Mouse (Mus musculus): ENCODE results near the gene Blmh. TPM values are rescaled to one million over a fixed set of nuclear protein-coding genes. Genes with fewer than 3 reads are reported as not detected.
A peak's percentile ranks its signal among the peaks of the same experiment; 100 is the strongest.

Gene Blmh
- polyA plus RNA-seq, 1 experiment from 2014 or later: 133 TPM

DNA sequence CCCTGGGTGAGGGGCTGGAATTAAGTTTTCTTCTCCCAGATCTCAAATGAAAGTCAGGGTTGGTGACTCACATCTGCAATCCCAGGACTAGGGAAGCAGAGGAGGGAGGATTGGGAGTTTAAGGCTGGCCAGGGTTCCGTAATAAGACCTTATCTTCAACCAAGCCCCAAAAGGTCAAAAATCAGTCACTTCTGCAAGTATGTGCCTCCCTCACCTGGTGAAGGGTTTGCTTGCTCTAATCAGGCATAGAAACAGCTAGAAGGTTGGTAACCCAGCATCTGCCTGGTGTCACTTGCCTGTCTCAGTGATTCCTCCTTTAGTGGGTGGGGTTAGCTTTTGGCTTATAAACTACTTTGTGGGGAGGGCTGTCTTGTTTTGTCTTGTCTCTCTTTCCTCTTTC, 77.8 kb downstream of the Blmh start:
- Histone ChIP-seq H3K27me3 (ENCODE audit: insufficient read depth, low read length) (peaks cover 11% of the 10 kb centered on the region; the same call in 1 of the 2 replicates), H3K4me3 (replicated peaks; ENCODE audit: low read depth, low read length) (no peak overlapping the region), H3K9ac (ENCODE audit: low read depth, low read length) (no peak overlapping the region), H3K4me1 (replicated peaks; ENCODE audit: insufficient read depth, low read length) (0 out of 2 replicates have a peak, but pooled peaks cover 5% of the 10 kb centered on the region), H3K4me2 (ENCODE audit: low read length) (no peak overlapping the region), H3K9me3 (replicated peaks; ENCODE audit: low read length) (no peaks in the 10 kb centered on the region), H3K27ac (no peak overlapping the region), H3K36me3 (ENCODE audit: insufficient read depth, low read length) (no peaks in the 10 kb centered on the region)
- no peak for TF ChIP-seq CTCF (IDR thresholded peaks at IDR 0.05; ENCODE audit: low read depth)
- DNase-seq (ENCODE audit: low spot score): no peak
- WGBS: 37% methylated on average over 1 of the region's 1 CpGs
- no peak for ATAC-seq (replicated peaks; ENCODE audit: low FRiP score, low read depth)

DNA sequence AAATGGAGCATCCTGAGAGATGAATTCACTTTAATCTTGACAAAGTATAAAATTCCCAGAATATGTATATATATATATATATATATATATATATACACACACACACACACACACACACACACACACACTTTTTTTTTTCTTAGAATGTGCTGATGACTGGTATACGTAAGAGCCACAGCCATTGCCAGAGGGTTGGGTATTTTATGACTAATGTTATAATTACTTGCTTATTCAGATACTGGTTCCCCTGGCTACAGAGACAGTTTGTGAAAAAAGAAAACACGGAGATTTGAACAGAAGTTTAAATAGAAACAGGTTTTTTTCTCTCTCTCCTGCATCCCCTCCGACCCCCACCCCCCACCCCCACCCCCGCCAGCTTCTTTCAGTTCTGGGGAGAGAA, 81.3 kb downstream of the Blmh start:
- H3K9me3 ChIP-seq (replicated peaks; ENCODE audit: low read length): no peaks in the 10 kb centered on the region
- no peaks in the 10 kb centered on the region for H3K36me3 ChIP-seq (ENCODE audit: insufficient read depth, low read length)
- H3K4me3 ChIP-seq (replicated peaks; ENCODE audit: low read depth, low read length): no peak overlapping the region
- H3K9ac ChIP-seq (ENCODE audit: low read depth, low read length): no peak overlapping the region
- no peak for ATAC-seq (replicated peaks; ENCODE audit: low FRiP score, low read depth)
- no peak overlapping the region for H3K4me2 ChIP-seq (ENCODE audit: low read length)
- WGBS: 63% methylated on average over 4 of the region's 4 CpGs
- H3K27me3 ChIP-seq (ENCODE audit: insufficient read depth, low read length): peaks cover 3% of the 10 kb centered on the region; the same call in 1 of the 2 replicates
- TF ChIP-seq CTCF (IDR thresholded peaks at IDR 0.05; ENCODE audit: low read depth): no peak
- H3K4me1 ChIP-seq (replicated peaks; ENCODE audit: insufficient read depth, low read length): no peaks in the 10 kb centered on the region
- no peak for DNase-seq (ENCODE audit: low spot score)
- no peak overlapping the region for H3K27ac ChIP-seq

DNA sequence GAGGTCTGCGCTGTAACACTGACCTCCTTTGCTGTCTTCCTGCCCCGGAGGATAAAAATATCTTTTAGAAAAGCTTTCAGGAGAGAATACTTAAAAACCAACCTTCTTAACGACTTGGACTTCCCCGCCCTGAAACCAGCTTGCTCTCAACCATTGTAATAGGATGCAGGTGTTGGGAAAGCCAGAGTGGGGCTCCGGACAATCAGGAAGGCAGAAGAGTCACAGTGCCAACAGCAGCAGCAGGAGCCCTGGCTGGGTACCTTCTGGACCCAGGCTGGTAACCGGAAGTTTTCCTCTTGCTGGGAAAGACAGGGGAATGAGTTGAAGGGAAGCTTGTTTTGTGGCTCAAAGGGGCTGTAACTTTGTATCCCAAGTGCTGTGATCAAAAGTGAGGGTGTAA, 82.0 kb downstream of the Blmh start:
- Histone ChIP-seq H3K9me3 (replicated peaks; ENCODE audit: low read length) (no peaks in the 10 kb centered on the region), H3K27ac (no peak overlapping the region), H3K4me3 (replicated peaks; ENCODE audit: low read depth, low read length) (no peak overlapping the region), H3K27me3 (ENCODE audit: insufficient read depth, low read length) (no peaks in the 10 kb centered on the region; the same call in 1 of the 2 replicates), H3K36me3 (ENCODE audit: insufficient read depth, low read length) (no peaks in the 10 kb centered on the region), H3K9ac (ENCODE audit: low read depth, low read length) (no peak overlapping the region), H3K4me1 (replicated peaks; ENCODE audit: insufficient read depth, low read length) (no peaks in the 10 kb centered on the region), H3K4me2 (ENCODE audit: low read length) (no peak overlapping the region)
- no peak for DNase-seq (ENCODE audit: low spot score)
- no peak for TF ChIP-seq CTCF (IDR thresholded peaks at IDR 0.05; ENCODE audit: low read depth)
- no peak for ATAC-seq (replicated peaks; ENCODE audit: low FRiP score, low read depth)
- 32% methylated on average over 6 of the region's 6 CpGs for WGBS

DNA sequence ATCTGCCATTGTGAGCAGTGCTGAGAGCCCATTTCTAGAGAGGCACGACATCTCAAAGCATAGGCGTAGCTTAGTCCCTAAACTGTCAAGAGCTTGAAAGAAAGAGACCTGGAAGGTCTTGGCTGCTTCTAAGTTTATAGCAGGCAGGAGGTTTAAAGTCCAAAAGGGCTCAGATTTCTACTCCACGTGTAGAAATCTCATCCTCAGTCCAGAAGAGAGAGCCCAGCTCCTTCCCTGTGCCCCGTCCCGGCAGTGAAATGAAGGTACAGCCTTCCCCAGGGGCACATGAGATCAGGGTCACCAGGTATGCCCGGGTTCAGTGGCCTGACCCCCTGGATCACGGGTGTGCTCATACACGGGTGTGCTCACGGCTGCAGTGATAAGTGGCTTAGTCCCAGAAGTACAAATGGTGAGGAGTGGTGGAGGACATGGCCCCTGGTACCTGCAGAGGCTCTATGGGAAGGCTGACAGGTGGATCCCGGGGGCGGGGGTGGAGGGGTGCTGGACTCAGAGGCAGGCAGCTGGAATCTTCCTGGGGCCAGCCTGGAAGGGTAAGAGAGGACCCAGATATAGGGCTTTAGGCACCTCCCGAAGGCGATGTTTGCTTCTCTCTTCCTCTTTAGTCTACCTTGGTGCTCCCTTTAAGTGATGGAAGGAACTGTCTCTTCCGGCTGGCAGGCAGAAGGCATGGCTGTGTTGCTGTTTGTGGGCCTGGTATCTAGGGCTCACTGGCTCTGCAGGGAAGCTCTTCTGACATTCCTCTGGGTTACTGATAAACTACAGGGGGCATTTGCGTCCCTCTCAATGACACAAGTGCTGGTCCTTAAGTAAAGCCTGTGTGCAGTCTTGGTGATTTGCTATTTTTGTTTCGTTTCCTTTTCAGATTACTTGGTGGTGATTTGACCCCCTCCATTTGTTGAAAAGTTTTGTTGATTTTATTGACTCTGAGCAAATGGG, 84.7 kb downstream of the Blmh start:
- 67% methylated on average over 16 of the region's 16 CpGs for WGBS
- no peak for TF ChIP-seq CTCF (IDR thresholded peaks at IDR 0.05; ENCODE audit: low read depth)
- Histone ChIP-seq H3K36me3 (ENCODE audit: insufficient read depth, low read length) (no peaks in the 10 kb centered on the region), H3K4me2 (ENCODE audit: low read length) (no peak overlapping the region), H3K27me3 (ENCODE audit: insufficient read depth, low read length) (no peaks in the 10 kb centered on the region), H3K9ac (ENCODE audit: low read depth, low read length) (no peak overlapping the region), H3K4me3 (replicated peaks; ENCODE audit: low read depth, low read length) (no peak overlapping the region), H3K9me3 (replicated peaks; ENCODE audit: low read length) (no peaks in the 10 kb centered on the region), H3K4me1 (replicated peaks; ENCODE audit: insufficient read depth, low read length) (no peaks in the 10 kb centered on the region), H3K27ac (0 out of 2 replicates have a peak overlapping the region, but pooled peaks have one; percentile 9)
- ATAC-seq (replicated peaks; ENCODE audit: low FRiP score, low read depth) (no peak), DNase-seq (ENCODE audit: low spot score) (no peak)

DNA sequence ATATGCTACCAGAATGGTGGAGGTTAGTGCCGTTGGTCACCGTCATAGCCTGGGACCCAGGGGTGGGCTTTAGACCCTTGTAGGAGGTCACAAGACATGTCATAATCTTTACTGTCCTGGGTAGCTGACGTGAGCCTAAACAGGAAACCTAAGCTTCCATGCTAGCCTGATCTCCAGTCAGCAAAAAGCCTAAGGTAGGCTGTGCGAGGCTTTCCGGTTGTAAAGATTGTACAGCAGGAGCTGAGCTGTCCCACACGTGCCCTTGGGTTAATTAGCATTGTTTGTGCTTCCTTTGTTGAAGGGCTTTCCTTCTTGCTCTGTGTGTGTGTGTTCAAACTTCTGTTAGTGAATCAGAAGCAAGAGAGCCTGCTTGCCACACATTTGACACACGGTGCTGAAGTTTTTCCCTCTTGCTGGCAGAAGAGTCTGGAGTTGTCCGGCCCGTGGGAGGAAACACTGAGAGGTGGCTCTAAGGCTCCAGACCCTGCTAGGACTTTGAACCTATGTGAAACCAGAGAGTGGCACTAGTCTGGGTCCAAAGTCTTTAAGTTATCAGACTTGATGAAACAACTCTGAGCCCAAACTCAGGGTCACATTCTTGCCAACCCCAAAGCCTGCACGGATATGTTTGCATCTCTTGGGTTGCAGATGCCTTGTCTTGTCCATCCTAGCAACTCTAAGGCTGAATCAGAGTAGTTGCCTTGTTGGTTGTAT, 86.3 kb downstream of the Blmh start:
- Histone ChIP-seq H3K9me3 (replicated peaks; ENCODE audit: low read length) (no peaks in the 10 kb centered on the region), H3K36me3 (ENCODE audit: insufficient read depth, low read length) (no peaks in the 10 kb centered on the region), H3K4me3 (replicated peaks; ENCODE audit: low read depth, low read length) (no peak overlapping the region), H3K4me2 (ENCODE audit: low read length) (no peak overlapping the region), H3K4me1 (replicated peaks; ENCODE audit: insufficient read depth, low read length) (no peaks in the 10 kb centered on the region), H3K27me3 (ENCODE audit: insufficient read depth, low read length) (no peaks in the 10 kb centered on the region), H3K9ac (ENCODE audit: low read depth, low read length) (no peak overlapping the region), H3K27ac (no peak overlapping the region)
- no peak for ATAC-seq (replicated peaks; ENCODE audit: low FRiP score, low read depth)
- DNase-seq (ENCODE audit: low spot score): no peak
- no peak for TF ChIP-seq CTCF (IDR thresholded peaks at IDR 0.05; ENCODE audit: low read depth)
- WGBS: 58% methylated on average over 10 of the region's 10 CpGs

DNA sequence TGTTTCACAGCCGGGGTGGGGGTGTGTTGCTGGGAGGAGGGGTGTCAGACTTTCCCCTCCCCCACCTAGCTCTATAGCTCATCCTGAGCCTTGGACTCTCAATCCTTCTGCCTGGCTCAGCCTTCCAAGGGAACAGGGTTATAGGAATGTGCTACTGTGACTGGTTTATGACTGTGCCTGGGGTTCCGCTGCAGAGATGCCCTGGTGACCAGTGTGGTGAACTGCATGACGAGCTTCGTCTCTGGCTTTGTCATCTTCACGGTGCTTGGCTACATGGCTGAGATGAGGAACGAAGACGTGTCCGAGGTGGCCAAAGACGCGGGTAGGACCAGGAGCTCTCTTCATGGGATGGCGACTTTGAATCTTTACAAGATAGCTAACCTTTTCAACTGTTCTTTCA, 93.4 kb downstream of the Blmh start:
- no peak overlapping the region for H3K4me2 ChIP-seq (ENCODE audit: low read length)
- no peak overlapping the region for H3K4me3 ChIP-seq (replicated peaks; ENCODE audit: low read depth, low read length)
- no peaks in the 10 kb centered on the region for H3K36me3 ChIP-seq (ENCODE audit: insufficient read depth, low read length)
- H3K4me1 ChIP-seq (replicated peaks; ENCODE audit: insufficient read depth, low read length): no peaks in the 10 kb centered on the region
- peak; percentile 41; the same call in 1 of the 2 replicates for TF ChIP-seq CTCF (IDR thresholded peaks at IDR 0.05; ENCODE audit: low read depth)
- ATAC-seq (replicated peaks; ENCODE audit: low FRiP score, low read depth): 0 out of 2 replicates have a peak, but pooled peaks have one; percentile 33
- H3K9me3 ChIP-seq (replicated peaks; ENCODE audit: low read length): no peaks in the 10 kb centered on the region
- H3K27ac ChIP-seq: no peak overlapping the region
- DNase-seq (ENCODE audit: low spot score): peak; percentile 21
- H3K9ac ChIP-seq (ENCODE audit: low read depth, low read length): no peak overlapping the region
- 66% methylated on average over 11 of the region's 11 CpGs for WGBS
- H3K27me3 ChIP-seq (ENCODE audit: insufficient read depth, low read length): no peaks in the 10 kb centered on the region
